Mouse (Mus musculus): ENCODE results near the gene Ano3. TPM values are rescaled to one million over a fixed set of nuclear protein-coding genes. Genes with fewer than 3 reads are reported as not detected.

The Ano3 gene
- total and polyA plus RNA-seq, 3 experiments, result not detected

DNA sequence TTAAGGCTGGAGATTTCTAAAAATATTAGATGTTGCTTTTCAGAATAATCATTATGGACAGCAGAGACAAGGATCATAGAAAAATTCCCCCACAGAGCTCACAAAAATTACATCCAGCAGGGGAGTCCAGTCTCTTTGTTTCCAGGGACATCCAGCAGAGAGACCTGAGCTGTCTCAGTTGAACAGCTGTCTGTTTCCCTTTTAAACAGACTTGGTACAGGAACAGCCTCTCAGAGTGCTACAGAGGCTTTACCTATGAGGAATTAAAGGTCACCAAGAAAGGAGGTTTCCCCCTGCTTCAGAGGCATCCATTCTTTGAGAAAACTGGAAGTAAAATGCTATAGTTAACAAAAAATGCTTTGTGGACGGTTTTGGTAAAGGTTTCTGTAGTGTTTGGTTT, 210.2 kb downstream of the Ano3 start:
- Histone ChIP-seq H3K79me2 (replicated peaks; ENCODE audit: control insufficient read depth, extremely low read depth, insufficient read depth, poor library complexity, severe bottlenecking) (no peaks in the 10 kb centered on the region), H3K9me3 (replicated peaks; ENCODE audit: low read length) (peaks cover 16% of the 10 kb centered on the region), H3K9ac (ENCODE audit: insufficient read depth, low read depth) (no peak overlapping the region), H3K4me1 (ENCODE audit: control insufficient read depth in 1 of 2, insufficient read depth in 2 of 2) (no peaks in the 10 kb centered on the region), H3K4me2 (ENCODE audit: insufficient read depth, low read depth, poor library complexity, severe bottlenecking) (no peak overlapping the region), H3K4me3 (replicated peaks in 1 of 3; ENCODE audit: low read depth in 2 of 3, low read length in 2 of 3, poor library complexity in 1 of 3) (no peak overlapping the region), H3K27ac (ENCODE audit: insufficient read depth, low read depth) (no peak overlapping the region), H3K27me3 (replicated peaks) (no peaks in the 10 kb centered on the region), H3K36me3 (replicated peaks in 1 of 2; ENCODE audit: control insufficient read depth in 1 of 2, insufficient read depth in 1 of 2, low read length in 1 of 2) (no peaks in the 10 kb centered on the region)
- dilution Hi-C loops (cut with MboI; ENCODE audit: extremely low pct_ligation_motif_present, extremely low pct_unique_long_range_greater_than_20kb, low sequenced_read_pairs) (no loop called here), in situ Hi-C loops (cut with MboI; ENCODE audit: low pct_ligation_motif_present, low pct_unique_long_range_greater_than_20kb, low sequenced_read_pairs) (no loop called here)
- TF ChIP-seq TBP (conservative IDR thresholded peaks at IDR 0.05; ENCODE audit: low read depth, low read length) (no peak), IRF4 (IDR thresholded peaks at IDR 0.05; ENCODE audit: low read depth, low read length) (no peak), CTCF (conservative IDR thresholded peaks at IDR 0.05 in 1 of 2, IDR thresholded peaks at IDR 0.05 in 1 of 2; ENCODE audit: low read depth in 2 of 2, low read length in 2 of 2) (no peak), SMC3 (IDR thresholded peaks at IDR 0.05; ENCODE audit: low read depth, low read length) (no peak), CHD2 (IDR thresholded peaks at IDR 0.05; ENCODE audit: low read length) (no peak), ZNF384 (IDR thresholded peaks at IDR 0.05; ENCODE audit: low read depth, low read length) (no peak), JUN (IDR thresholded peaks at IDR 0.05; ENCODE audit: insufficient read depth, low read depth, low read length) (no peak), MAX (IDR thresholded peaks at IDR 0.05; ENCODE audit: low read length) (no peak), HCFC1 (IDR thresholded peaks at IDR 0.05; ENCODE audit: low read depth, low read length) (no peak), E2F4 (IDR thresholded peaks at IDR 0.05; ENCODE audit: insufficient replicate concordance, low read depth, low read length) (no peak), PAX5 (IDR thresholded peaks at IDR 0.05; ENCODE audit: low read length) (no peak), KAT2A (IDR thresholded peaks at IDR 0.05; ENCODE audit: insufficient replicate concordance, low read length) (no peak), EP300 (IDR thresholded peaks at IDR 0.05; ENCODE audit: low read length) (no peak), CHD1 (IDR thresholded peaks at IDR 0.05; ENCODE audit: low read depth, low read length) (no peak), POLR2A (IDR thresholded peaks at IDR 0.05; ENCODE audit: low read depth, low read length) (no peak), NRF1 (IDR thresholded peaks at IDR 0.05; ENCODE audit: low read depth, low read length) (no peak), MYC (IDR thresholded peaks at IDR 0.05; ENCODE audit: low read depth, low read length) (no peak)
- DNase-seq (ENCODE audit: extremely low read depth), result no peak

DNA sequence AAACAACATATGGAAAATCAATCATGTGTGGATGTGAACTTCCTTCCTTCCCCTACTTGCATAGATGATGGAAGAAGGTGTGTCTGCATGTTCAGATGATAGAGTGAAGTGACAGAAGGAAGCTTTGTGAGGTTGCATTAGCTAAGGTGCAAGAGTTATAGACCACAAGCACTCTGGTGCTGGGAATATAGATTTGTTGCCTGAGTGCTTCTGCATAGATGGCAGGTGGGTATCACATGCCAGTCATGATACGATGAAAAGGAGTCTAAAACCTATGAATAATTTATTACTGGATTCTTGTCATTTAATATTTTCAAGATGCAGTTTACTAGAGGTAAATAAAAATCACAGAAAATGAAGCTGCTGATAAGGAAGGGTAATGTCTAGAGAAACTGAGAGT, 210.9 kb downstream of the Ano3 start:
- Histone ChIP-seq H3K9me3 (replicated peaks; ENCODE audit: low read length) (peaks cover 14% of the 10 kb centered on the region), H3K4me1 (ENCODE audit: control insufficient read depth in 1 of 2, insufficient read depth in 2 of 2) (no peaks in the 10 kb centered on the region), H3K36me3 (replicated peaks in 1 of 2; ENCODE audit: control insufficient read depth in 1 of 2, insufficient read depth in 1 of 2, low read length in 1 of 2) (no peaks in the 10 kb centered on the region), H3K4me2 (ENCODE audit: insufficient read depth, low read depth, poor library complexity, severe bottlenecking) (no peak overlapping the region), H3K9ac (ENCODE audit: insufficient read depth, low read depth) (no peak overlapping the region), H3K4me3 (replicated peaks in 1 of 3; ENCODE audit: low read depth in 2 of 3, low read length in 2 of 3, poor library complexity in 1 of 3) (no peak overlapping the region), H3K79me2 (replicated peaks; ENCODE audit: control insufficient read depth, extremely low read depth, insufficient read depth, poor library complexity, severe bottlenecking) (no peaks in the 10 kb centered on the region), H3K27ac (ENCODE audit: insufficient read depth, low read depth) (no peak overlapping the region), H3K27me3 (replicated peaks) (no peaks in the 10 kb centered on the region)
- DNase-seq (ENCODE audit: extremely low read depth), result no peak
- TF ChIP-seq ELF1 (IDR thresholded peaks at IDR 0.05; ENCODE audit: low read depth, low read length) (no peak), USF2 (conservative IDR thresholded peaks at IDR 0.05; ENCODE audit: low read depth, low read length) (no peak), SMC3 (IDR thresholded peaks at IDR 0.05; ENCODE audit: low read depth, low read length) (no peak), MAFK (IDR thresholded peaks at IDR 0.05; ENCODE audit: insufficient replicate concordance, low read length) (no peak), TBP (conservative IDR thresholded peaks at IDR 0.05; ENCODE audit: low read depth, low read length) (no peak), GABPA (IDR thresholded peaks at IDR 0.05; ENCODE audit: insufficient replicate concordance, low read depth, low read length) (no peak), POLR2A (IDR thresholded peaks at IDR 0.05; ENCODE audit: low read depth, low read length) (no peak)
- dilution Hi-C loops (cut with MboI; ENCODE audit: extremely low pct_ligation_motif_present, extremely low pct_unique_long_range_greater_than_20kb, low sequenced_read_pairs), result no loop called here
- in situ Hi-C loops (cut with MboI; ENCODE audit: low pct_ligation_motif_present, low pct_unique_long_range_greater_than_20kb, low sequenced_read_pairs), result no loop called here

All from CH12.LX (cell line).